Mouse (Mus musculus) kidney, postnatal 0 days (tissue): ENCODE results near the gene Gmppa. TPM values are rescaled to one million over a fixed set of nuclear protein-coding genes. Genes with fewer than 3 reads are reported as not detected.

Experiments used
- ATAC-seq: fragments of 200-750 bp; cut with Nextera tagmentation; replicated peaks from 2 replicates; pipeline ENCODE4 v1.8.0; 2017; ENCODE audit warnings: low read depth, moderate number of reproducible peaks, moderate TSS enrichment, moderate library complexity; ENCODE audit not compliant: low FRiP score
- DNase-seq: peaks from one replicate; pipeline ENCODE4 v3.0.0-alpha.2; 2016; ENCODE audit warnings: low spot score
- H3K27ac ChIP-seq: fragments of 300-500 bp; sonication (generic); 2 replicates; pipeline ENCODE4 v1.5.1; 2014; ENCODE audit warnings: mild to moderate bottlenecking
- H3K27me3 ChIP-seq: fragments of 300-500 bp; sonication (generic); 2 replicates; pipeline ENCODE4 v1.6.1; 2014; ENCODE audit warnings: low read length, mixed read lengths; ENCODE audit not compliant: insufficient read depth
- H3K36me3 ChIP-seq: fragments of 300-500 bp; sonication (generic); 2 replicates; pipeline ENCODE4 v1.6.1; 2014; ENCODE audit warnings: low read length, mixed read lengths; ENCODE audit not compliant: insufficient read depth
- H3K4me1 ChIP-seq: fragments of 300-500 bp; sonication (generic); replicated peaks from 2 replicates; pipeline ENCODE4 v1.6.1; 2014; ENCODE audit warnings: antibody characterized with exemption, low read length, mixed read lengths; ENCODE audit not compliant: insufficient read depth
- H3K4me2 ChIP-seq: fragments of 300-500 bp; sonication (generic); 2 replicates; pipeline ENCODE4 v1.6.1; 2014; ENCODE audit warnings: mild to moderate bottlenecking, low read length, moderate library complexity, mixed read lengths
- H3K4me3 ChIP-seq: fragments of 300-500 bp; sonication (generic); replicated peaks from 2 replicates; pipeline ENCODE4 v1.5.1; 2014; ENCODE audit warnings: low read depth, low read length
- H3K9ac ChIP-seq: fragments of 300-500 bp; sonication (generic); 2 replicates; pipeline ENCODE4 v1.6.1; 2014; ENCODE audit warnings: low read depth, low read length
- H3K9me3 ChIP-seq: fragments of 300-500 bp; sonication (generic); replicated peaks from 2 replicates; pipeline ENCODE4 v1.6.1; 2016; ENCODE audit warnings: low read length, inconsistent platforms, mixed read lengths
- CTCF ChIP-seq: IDR thresholded peaks from 2 replicates; pipeline ENCODE4 v1.5.1; 2016; ENCODE audit warnings: antibody characterized with exemption, low read depth, mild to moderate bottlenecking, moderate library complexity
- WGBS: fragments of 180-500 bp; shearing (Covaris S2); extraction: QIAGEN DNeasy Blood & Tissue Kit; methylation state at CpG from one replicate; pipeline ENCODE4 v1.1.7; 2014; 5-methylcytosine and 5-hydroxymethylcytosine counted together
- polyA plus RNA-seq: library from polyadenylated mRNA; unstranded; fragments of >200 nt; fragmentation: Nextera tagmentation; extraction: Ambion mirVana; gene quantifications from 2 replicates; pipeline ENCODE4 v1.2.1, GENCODE M21; 2015

Gene Gmppa
- polyA plus RNA-seq, 1 experiment from 2014 or later: 72.5 TPM

DNA sequence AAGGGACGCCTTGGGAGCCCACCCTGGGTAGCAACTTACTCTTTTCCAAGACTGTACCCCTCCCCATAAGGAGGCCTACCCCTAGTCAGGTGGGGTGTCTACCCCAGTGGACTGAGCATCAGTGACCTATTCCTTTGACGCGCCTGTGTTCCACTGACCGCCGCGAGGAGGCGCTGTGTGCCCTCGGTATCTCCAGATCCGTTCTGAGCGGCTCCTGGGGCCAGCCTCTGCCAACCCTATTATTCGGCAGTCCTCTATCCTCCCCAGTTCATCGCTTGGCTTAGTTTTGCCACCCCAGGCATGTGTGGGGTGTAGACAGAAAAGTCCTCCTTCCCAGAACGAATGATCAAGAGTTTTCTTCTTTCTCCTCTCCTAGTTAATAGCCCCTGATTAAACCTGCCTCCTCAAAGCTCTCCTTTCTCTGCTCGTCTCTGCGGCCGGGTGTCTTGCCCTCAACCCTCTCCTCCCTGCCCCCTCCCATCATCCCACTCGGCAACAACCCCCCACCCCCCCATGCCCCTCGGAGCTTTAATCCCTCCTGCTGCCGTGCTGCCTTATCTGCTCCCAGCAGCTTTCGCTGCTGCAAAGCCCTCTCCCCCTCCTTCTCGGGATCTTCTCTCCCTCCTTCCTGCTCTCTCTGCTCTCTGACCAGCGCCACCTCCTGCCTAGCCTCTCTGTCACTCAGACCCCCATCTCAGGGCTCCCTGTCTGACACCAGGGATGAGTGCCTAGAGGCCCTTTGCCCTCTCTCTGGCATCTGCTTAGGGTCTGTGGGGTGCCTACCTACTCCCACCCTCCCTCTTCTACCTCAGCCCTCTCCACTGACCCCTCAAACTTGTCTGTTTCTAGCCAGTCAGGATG is 10.3 kb downstream of the Gmppa start:
- DNase-seq: peak; percentile 81
- Histone ChIP-seq H3K36me3 (no peaks in the 10 kb centered on the region), H3K4me1 (peaks cover 60% of the 10 kb centered on the region), H3K4me2 (peak overlapping the region; percentile 44), H3K9ac (no peak overlapping the region), H3K27me3 (peaks cover 16% of the 10 kb centered on the region; the same call in 1 of the 2 replicates), H3K4me3 (no peak overlapping the region; the same call in 1 of the 2 replicates), H3K27ac (no peak overlapping the region), H3K9me3 (no peaks in the 10 kb centered on the region)
- peak; percentile 19 for ATAC-seq
- peak; percentile 91 for TF ChIP-seq CTCF
- under 1% methylated on average over 22 of the region's 22 CpGs for WGBS

- 3% methylated on average over 20 of the region's 20 CpGs for WGBS
- H3K9ac ChIP-seq: no peak overlapping the region
- peak overlapping the region; percentile 44 for H3K4me2 ChIP-seq
- H3K27me3 ChIP-seq: peaks cover 23% of the 10 kb centered on the region; the same call in 1 of the 2 replicates
- TF ChIP-seq CTCF: no peak
- peaks cover 62% of the 10 kb centered on the region for H3K4me1 ChIP-seq
- H3K27ac ChIP-seq: no peak overlapping the region
- no peaks in the 10 kb centered on the region for H3K9me3 ChIP-seq
- DNase-seq (peak; percentile 58), ATAC-seq (no peak)
- no peaks in the 10 kb centered on the region for H3K36me3 ChIP-seq
- H3K4me3 ChIP-seq: no peak overlapping the region
Measured at GRCm38 (mm10) chr1:75446656-75447055, 10.9 kb downstream of the Gmppa start.

DNA sequence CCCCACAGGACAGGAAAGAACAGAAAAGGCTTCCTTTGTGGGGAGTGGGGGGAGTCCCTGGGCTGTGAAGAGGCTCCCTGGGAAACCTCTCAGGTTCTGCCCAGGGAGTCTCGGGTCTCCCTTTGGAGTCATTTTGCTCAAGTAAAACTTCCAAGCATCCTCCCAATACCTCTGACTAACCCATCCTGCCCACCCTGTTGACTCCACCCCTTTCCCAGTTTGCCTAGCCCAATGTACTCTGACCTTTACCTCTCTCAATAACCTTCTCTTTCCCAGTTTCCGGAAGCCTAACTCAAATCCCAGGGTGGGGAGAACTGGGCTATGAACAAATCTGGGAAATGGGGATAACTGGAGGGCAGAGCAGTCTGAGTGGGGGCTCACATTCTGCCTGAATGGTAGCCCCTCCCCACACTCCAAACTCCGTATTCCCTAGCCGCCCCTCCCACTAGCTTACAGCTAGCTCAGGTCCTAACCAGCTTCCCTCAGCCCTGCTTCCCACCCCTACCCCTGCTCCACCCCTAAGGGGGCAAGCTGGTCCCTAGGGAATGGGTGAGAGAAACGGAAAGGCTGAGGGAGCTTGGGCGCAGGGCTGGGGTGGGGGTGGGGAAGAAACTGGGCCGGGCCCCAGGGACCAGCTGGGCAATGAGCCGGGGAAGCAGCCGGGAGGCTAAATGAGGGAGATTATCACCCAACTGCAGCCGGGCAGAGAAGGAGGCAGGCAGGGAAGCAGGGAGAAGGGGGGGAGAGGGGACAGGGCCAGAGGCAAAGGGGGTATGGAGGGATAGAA is 11.7 kb downstream of the Gmppa start:
- no peak for ATAC-seq
- H3K27ac ChIP-seq: no peak overlapping the region

DNA sequence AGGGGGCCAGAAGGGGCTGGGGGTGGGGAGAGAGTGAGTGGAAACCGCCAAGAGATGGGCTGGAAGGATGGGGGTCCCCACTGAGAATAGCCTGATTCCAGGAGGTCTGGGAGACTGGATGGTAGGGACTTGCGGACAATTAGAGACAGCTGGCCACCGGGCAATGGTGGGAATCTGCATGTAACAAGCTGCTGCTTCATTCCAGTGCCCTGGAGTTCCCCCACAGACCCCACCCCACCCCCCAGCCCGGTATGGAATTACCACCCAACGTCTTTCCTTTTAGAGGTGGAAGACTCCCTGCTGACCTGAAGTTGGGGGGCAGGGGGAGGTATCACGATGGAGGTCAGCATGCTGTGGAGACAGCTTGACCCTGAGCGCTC is 12.3 kb downstream of the Gmppa start:
- 4% methylated on average over 6 of the region's 7 CpGs for WGBS
- ATAC-seq: no peak
- no peak overlapping the region for H3K4me2 ChIP-seq
- H3K27me3 ChIP-seq: peaks cover 27% of the 10 kb centered on the region
- no peaks in the 10 kb centered on the region for H3K36me3 ChIP-seq
- H3K9me3 ChIP-seq: no peaks in the 10 kb centered on the region
- no peak for TF ChIP-seq CTCF
- H3K9ac ChIP-seq: no peak overlapping the region
- DNase-seq: no peak
- H3K4me3 ChIP-seq: no peak overlapping the region
- no peak overlapping the region for H3K27ac ChIP-seq
- H3K4me1 ChIP-seq: peaks cover 58% of the 10 kb centered on the region

More for the DNA sequence above, 11.7 kb downstream of the Gmppa start:
- Histone ChIP-seq H3K9me3 (no peaks in the 10 kb centered on the region), H3K4me2 (peak overlapping the region; percentile 44), H3K27me3 (peaks cover 27% of the 10 kb centered on the region), H3K36me3 (no peaks in the 10 kb centered on the region), H3K9ac (no peak overlapping the region), H3K4me1 (peaks cover 62% of the 10 kb centered on the region), H3K4me3 (no peak overlapping the region)
- peak; percentile 50 for DNase-seq
- 3% methylated on average over 10 of the region's 10 CpGs for WGBS
- TF ChIP-seq CTCF: no peak

DNA sequence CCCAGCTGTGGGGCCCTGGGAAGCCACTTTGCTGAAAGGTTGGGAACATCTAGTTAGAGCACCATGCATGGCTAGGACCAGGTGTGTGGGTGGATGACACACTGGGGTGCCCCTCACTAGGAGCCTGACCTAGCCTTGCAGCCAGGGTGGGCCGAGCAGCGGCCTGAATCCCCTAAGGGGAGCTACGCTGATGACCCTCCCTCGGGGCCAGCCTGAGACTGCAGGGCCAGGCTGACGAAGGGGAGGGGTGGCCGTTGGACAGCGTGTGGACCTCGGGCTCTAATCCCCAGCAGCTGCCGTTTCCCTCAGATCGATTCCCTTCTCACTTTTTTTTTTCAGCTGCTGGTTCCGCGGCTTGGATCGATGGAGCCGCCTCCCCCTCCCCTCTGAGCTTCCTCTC is 13.2 kb downstream of the Gmppa start:
- no peaks in the 10 kb centered on the region for H3K36me3 ChIP-seq
- H3K9ac ChIP-seq: 0 out of 2 replicates have a peak overlapping the region, but pooled peaks have one; percentile 4
- no peak overlapping the region for H3K4me3 ChIP-seq
- H3K27me3 ChIP-seq: peaks cover 27% of the 10 kb centered on the region
- H3K27ac ChIP-seq: no peak overlapping the region
- 4% methylated on average over 14 of the region's 14 CpGs for WGBS
- H3K9me3 ChIP-seq: no peaks in the 10 kb centered on the region
- no peak for ATAC-seq
- no peak for DNase-seq
- peaks cover 56% of the 10 kb centered on the region for H3K4me1 ChIP-seq
- no peak overlapping the region for H3K4me2 ChIP-seq
- no peak for TF ChIP-seq CTCF

GRCm38 (mm10) chr1:75449377-75450135 is 13.8 kb downstream of the Gmppa start:
- Histone ChIP-seq H3K9ac (0 out of 2 replicates have a peak overlapping the region, but pooled peaks have one; percentile 4), H3K4me3 (no peak overlapping the region), H3K27ac (no peak overlapping the region), H3K36me3 (no peaks in the 10 kb centered on the region), H3K4me2 (peak overlapping the region; percentile 47), H3K27me3 (peaks cover 27% of the 10 kb centered on the region), H3K9me3 (no peaks in the 10 kb centered on the region), H3K4me1 (peaks cover 50% of the 10 kb centered on the region)
- DNase-seq: no peak
- ATAC-seq: no peak
- TF ChIP-seq CTCF: no peak
- WGBS: 20% methylated on average over 8 of the region's 8 CpGs
